Mouse (Mus musculus) lung, adult 2 months (tissue): ENCODE measurements around the gene Olfr427.

Experiments used
- CTCF ChIP-seq: fragments of 200-500 bp; IDR thresholded peaks from 2 replicates; pipeline ENCODE4 v1.5.1; 2011; ENCODE audit warnings: mild to moderate bottlenecking, low read length, control low read depth; ENCODE audit not compliant: insufficient read depth
- POLR2A ChIP-seq: fragments of 200-500 bp; IDR thresholded peaks from 2 replicates; pipeline ENCODE4 v1.6.1; 2011; ENCODE audit warnings: low read depth, mild to moderate bottlenecking, control low read depth, low read length, borderline replicate concordance; ENCODE audit errors: extremely low read depth

DNA sequence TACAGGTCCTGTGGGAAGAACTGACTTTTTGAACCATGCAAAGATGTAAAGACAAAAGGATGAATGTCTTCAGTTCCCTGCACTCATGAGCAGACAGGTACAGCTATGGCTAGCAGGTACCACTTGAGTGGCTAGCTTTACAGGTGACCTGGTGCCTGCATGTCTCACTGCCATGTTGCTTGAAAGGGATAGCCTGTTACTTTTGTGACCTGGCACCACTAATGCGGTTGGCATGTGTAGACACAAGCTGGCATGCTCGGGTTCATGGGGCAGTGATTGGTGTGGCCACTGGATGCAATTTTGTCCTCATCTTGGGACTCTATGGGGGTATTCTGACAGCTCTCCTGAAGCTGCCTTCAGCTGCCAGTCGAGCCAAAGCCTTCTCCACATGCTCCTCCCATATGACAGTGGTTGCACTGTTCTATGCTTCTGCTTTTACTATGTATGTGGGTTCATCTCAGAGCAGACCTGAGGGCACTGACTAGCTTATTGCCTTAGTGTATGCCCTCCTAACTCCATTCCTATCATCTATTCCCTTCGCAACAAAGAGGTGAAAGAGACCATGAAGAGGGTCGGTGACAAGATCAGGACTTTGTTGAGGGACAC is 44.7 kb upstream of the Olfr427 start:
- TF ChIP-seq POLR2A (no peak), CTCF (no peak)
